Mouse (Mus musculus): ENCODE data around the gene Prm1. TPM values are rescaled to one million over a fixed set of nuclear protein-coding genes. Genes with fewer than 3 reads are reported as not detected.

Prm1 gene
- total RNA-seq, 1 experiment, result not detected

GRCm38 (mm10) chr16:10824536-10824935 is 18.9 kb upstream of the Prm1 start:
- no peak overlapping the region for H3K9ac ChIP-seq (ENCODE audit: insufficient read depth, low read depth, low read length, poor library complexity, severe bottlenecking)
- no peak for DNase-seq (ENCODE audit: low read depth, low spot score)
- in situ Hi-C loops (cut with MboI; ENCODE audit: low sequenced_read_pairs in 2 of 2, unreplicated experiment in 2 of 2), result no loop called here
- TF ChIP-seq MAFK (IDR thresholded peaks at IDR 0.05; ENCODE audit: insufficient read depth, low read depth, low read length) (no peak), CHD2 (IDR thresholded peaks at IDR 0.05; ENCODE audit: low read depth, low read length) (no peak), ZNF384 (IDR thresholded peaks at IDR 0.05; ENCODE audit: low read depth, low read length) (no peak), ZC3H11A (IDR thresholded peaks at IDR 0.05; ENCODE audit: borderline replicate concordance, low read depth, low read length) (no peak), HCFC1 (IDR thresholded peaks at IDR 0.05; ENCODE audit: borderline replicate concordance, insufficient read depth, low read length) (no peak)
- H3K9me3 ChIP-seq (ENCODE audit: control insufficient read depth, insufficient read depth, low read depth, low read length), result no peaks in the 10 kb centered on the region
- H3K36me3 ChIP-seq (ENCODE audit: control insufficient read depth, insufficient read depth, low read length, poor library complexity, severe bottlenecking), result no peaks in the 10 kb centered on the region
- no peak overlapping the region for H3K27ac ChIP-seq (ENCODE audit: insufficient read depth, low read depth, low read length, poor library complexity, severe bottlenecking)
- no peaks in the 10 kb centered on the region for H3K4me1 ChIP-seq (ENCODE audit: control insufficient read depth in 2 of 2, insufficient read depth in 2 of 2, low read length in 2 of 2, poor library complexity in 1 of 2)
- no peak overlapping the region for H3K4me3 ChIP-seq (ENCODE audit: insufficient read depth in 1 of 2, low read depth in 1 of 2, low read length in 2 of 2, poor library complexity in 1 of 2, severe bottlenecking in 1 of 2)

DNA sequence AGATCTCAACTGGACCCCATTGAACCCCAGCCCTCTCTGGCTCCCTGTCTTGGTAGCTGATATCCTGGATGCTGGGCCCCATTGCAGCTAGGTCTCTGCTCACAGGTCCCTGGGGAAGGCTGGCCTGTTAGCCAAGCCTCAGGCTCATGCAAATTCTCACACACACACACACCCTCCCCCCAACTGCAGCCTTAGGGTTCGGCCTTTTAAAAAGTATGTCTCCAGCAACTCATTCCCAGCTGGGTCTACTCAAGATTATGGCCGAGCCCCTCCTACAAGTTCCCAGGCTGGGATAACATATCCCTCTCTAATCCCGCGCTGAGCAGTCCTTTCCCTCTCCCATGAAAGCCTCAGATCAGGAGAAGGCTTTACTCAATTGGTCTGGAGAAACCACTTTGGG is 15.7 kb upstream of the Prm1 start:
- no peaks in the 10 kb centered on the region for H3K4me1 ChIP-seq (ENCODE audit: control insufficient read depth in 2 of 2, insufficient read depth in 2 of 2, low read length in 2 of 2, poor library complexity in 1 of 2)
- DNase-seq (ENCODE audit: low read depth, low spot score), result no peak
- no peak overlapping the region for H3K4me3 ChIP-seq (ENCODE audit: insufficient read depth in 1 of 2, low read depth in 1 of 2, low read length in 2 of 2, poor library complexity in 1 of 2, severe bottlenecking in 1 of 2)
- H3K9me3 ChIP-seq (ENCODE audit: control insufficient read depth, insufficient read depth, low read depth, low read length), result no peaks in the 10 kb centered on the region
- no peak overlapping the region for H3K9ac ChIP-seq (ENCODE audit: insufficient read depth, low read depth, low read length, poor library complexity, severe bottlenecking)
- TF ChIP-seq CHD2 (IDR thresholded peaks at IDR 0.05; ENCODE audit: low read depth, low read length) (no peak), HCFC1 (IDR thresholded peaks at IDR 0.05; ENCODE audit: borderline replicate concordance, insufficient read depth, low read length) (no peak), ZC3H11A (IDR thresholded peaks at IDR 0.05; ENCODE audit: borderline replicate concordance, low read depth, low read length) (no peak), ZNF384 (IDR thresholded peaks at IDR 0.05; ENCODE audit: low read depth, low read length) (no peak), MAFK (IDR thresholded peaks at IDR 0.05; ENCODE audit: insufficient read depth, low read depth, low read length) (no peak)
- H3K36me3 ChIP-seq (ENCODE audit: control insufficient read depth, insufficient read depth, low read length, poor library complexity, severe bottlenecking), result no peaks in the 10 kb centered on the region
- in situ Hi-C loops (cut with MboI; ENCODE audit: low sequenced_read_pairs in 2 of 2, unreplicated experiment in 2 of 2), result no loop called here
- H3K27ac ChIP-seq (ENCODE audit: insufficient read depth, low read depth, low read length, poor library complexity, severe bottlenecking), result no peak overlapping the region

GRCm38 (mm10) chr16:10819966-10820365 is 14.3 kb upstream of the Prm1 start:
- no peak for TF ChIP-seq HCFC1 (IDR thresholded peaks at IDR 0.05; ENCODE audit: borderline replicate concordance, insufficient read depth, low read length)
- H3K9me3 ChIP-seq (ENCODE audit: control insufficient read depth, insufficient read depth, low read depth, low read length), result no peaks in the 10 kb centered on the region
- H3K9ac ChIP-seq (ENCODE audit: insufficient read depth, low read depth, low read length, poor library complexity, severe bottlenecking), result no peak overlapping the region
- no peak overlapping the region for H3K27ac ChIP-seq (ENCODE audit: insufficient read depth, low read depth, low read length, poor library complexity, severe bottlenecking)
- H3K4me1 ChIP-seq (ENCODE audit: control insufficient read depth in 2 of 2, insufficient read depth in 2 of 2, low read length in 2 of 2, poor library complexity in 1 of 2), result peaks cover 0 to under 1% of the 10 kb centered on the region in 2 experiments; a peak in 1 of 4 replicates
- H3K4me3 ChIP-seq (ENCODE audit: insufficient read depth in 1 of 2, low read depth in 1 of 2, low read length in 2 of 2, poor library complexity in 1 of 2, severe bottlenecking in 1 of 2), result no peak overlapping the region
- no peak for DNase-seq (ENCODE audit: low read depth, low spot score)
- H3K36me3 ChIP-seq (ENCODE audit: control insufficient read depth, insufficient read depth, low read length, poor library complexity, severe bottlenecking), result no peaks in the 10 kb centered on the region
- in situ Hi-C loops (cut with MboI; ENCODE audit: low sequenced_read_pairs in 2 of 2, unreplicated experiment in 2 of 2), result no loop called here

DNA sequence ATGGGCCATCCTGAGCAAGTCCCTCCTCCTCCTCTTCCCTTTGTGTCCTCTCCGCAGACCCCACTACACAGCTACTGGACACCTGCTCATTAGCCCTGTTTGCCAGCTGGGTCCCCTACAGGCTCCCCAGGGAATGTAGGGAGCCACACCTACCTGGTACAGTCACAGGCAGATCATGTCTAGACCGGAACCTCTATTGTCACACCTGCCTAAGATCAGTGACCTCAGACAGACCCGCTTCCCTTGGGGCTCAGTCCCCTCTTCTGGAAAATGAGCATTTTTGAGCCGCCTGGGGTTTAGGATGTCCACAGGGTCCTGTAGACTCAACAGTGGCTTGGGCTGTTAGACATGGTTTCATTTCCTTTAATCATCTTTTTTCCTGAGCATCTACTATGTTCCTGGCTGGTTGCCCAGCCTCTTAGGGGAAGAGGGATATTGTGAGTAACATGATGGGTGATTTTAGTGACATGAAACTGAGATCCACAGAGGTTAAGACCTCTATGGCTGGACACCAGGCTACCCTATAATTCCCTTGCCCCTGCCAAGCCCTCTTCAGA is 13.0 kb upstream of the Prm1 start:
- Histone ChIP-seq H3K9ac (ENCODE audit: insufficient read depth, low read depth, low read length, poor library complexity, severe bottlenecking) (no peak overlapping the region), H3K27ac (ENCODE audit: insufficient read depth, low read depth, low read length, poor library complexity, severe bottlenecking) (no peak overlapping the region), H3K4me3 (ENCODE audit: insufficient read depth in 1 of 2, low read depth in 1 of 2, low read length in 2 of 2, poor library complexity in 1 of 2, severe bottlenecking in 1 of 2) (no peak overlapping the region), H3K9me3 (ENCODE audit: control insufficient read depth, insufficient read depth, low read depth, low read length) (no peaks in the 10 kb centered on the region), H3K36me3 (ENCODE audit: control insufficient read depth, insufficient read depth, low read length, poor library complexity, severe bottlenecking) (no peaks in the 10 kb centered on the region), H3K4me1 (ENCODE audit: control insufficient read depth in 2 of 2, insufficient read depth in 2 of 2, low read length in 2 of 2, poor library complexity in 1 of 2) (peaks cover 0 to 2% of the 10 kb centered on the region in 2 experiments; a peak in 1 of 4 replicates)
- TF ChIP-seq CHD2 (IDR thresholded peaks at IDR 0.05; ENCODE audit: low read depth, low read length) (no peak), HCFC1 (IDR thresholded peaks at IDR 0.05; ENCODE audit: borderline replicate concordance, insufficient read depth, low read length) (no peak), ZC3H11A (IDR thresholded peaks at IDR 0.05; ENCODE audit: borderline replicate concordance, low read depth, low read length) (no peak), MAFK (IDR thresholded peaks at IDR 0.05; ENCODE audit: insufficient read depth, low read depth, low read length) (no peak), ZNF384 (IDR thresholded peaks at IDR 0.05; ENCODE audit: low read depth, low read length) (no peak)
- no peak for DNase-seq (ENCODE audit: low read depth, low spot score)
- in situ Hi-C loops (cut with MboI; ENCODE audit: low sequenced_read_pairs in 2 of 2, unreplicated experiment in 2 of 2), result no loop called here

DNA sequence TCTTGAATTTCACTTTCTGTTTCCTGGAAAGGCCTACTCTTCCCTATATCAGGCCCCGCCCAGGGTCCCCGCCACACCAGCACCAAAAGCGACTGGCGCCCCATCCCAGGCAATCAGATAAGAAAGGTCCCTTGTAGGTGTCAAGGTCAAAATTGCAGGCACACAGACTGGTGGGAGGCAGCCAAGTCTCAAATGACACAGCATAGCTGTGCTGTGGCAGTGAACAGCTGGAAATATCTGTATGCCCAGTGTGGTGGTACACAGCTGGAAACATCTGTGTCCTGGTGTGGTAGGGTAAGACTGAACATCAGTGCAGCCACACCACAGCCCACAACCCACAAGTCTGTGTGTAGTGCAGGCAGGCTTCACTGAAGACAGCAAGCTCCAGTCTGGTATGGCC is 9.2 kb upstream of the Prm1 start:
- H3K9ac ChIP-seq (ENCODE audit: insufficient read depth, low read depth, low read length, poor library complexity, severe bottlenecking), result no peak overlapping the region
- TF ChIP-seq ZC3H11A (IDR thresholded peaks at IDR 0.05; ENCODE audit: borderline replicate concordance, low read depth, low read length), result no peak
- no peak for TF ChIP-seq MAFK (IDR thresholded peaks at IDR 0.05; ENCODE audit: insufficient read depth, low read depth, low read length)
- TF ChIP-seq HCFC1 (IDR thresholded peaks at IDR 0.05; ENCODE audit: borderline replicate concordance, insufficient read depth, low read length), result no peak
- TF ChIP-seq CHD2 (IDR thresholded peaks at IDR 0.05; ENCODE audit: low read depth, low read length), result no peak
- TF ChIP-seq ZNF384 (IDR thresholded peaks at IDR 0.05; ENCODE audit: low read depth, low read length), result no peak
- H3K4me3 ChIP-seq (ENCODE audit: insufficient read depth in 1 of 2, low read depth in 1 of 2, low read length in 2 of 2, poor library complexity in 1 of 2, severe bottlenecking in 1 of 2), result no peak overlapping the region
- in situ Hi-C loops (cut with MboI; ENCODE audit: low sequenced_read_pairs in 2 of 2, unreplicated experiment in 2 of 2), result no loop called here
- no peak for DNase-seq (ENCODE audit: low read depth, low spot score)
- H3K9me3 ChIP-seq (ENCODE audit: control insufficient read depth, insufficient read depth, low read depth, low read length), result no peaks in the 10 kb centered on the region
- no peak overlapping the region for H3K27ac ChIP-seq (ENCODE audit: insufficient read depth, low read depth, low read length, poor library complexity, severe bottlenecking)
- no peaks in the 10 kb centered on the region for H3K36me3 ChIP-seq (ENCODE audit: control insufficient read depth, insufficient read depth, low read length, poor library complexity, severe bottlenecking)
- peaks cover 0 to 2% of the 10 kb centered on the region in 2 experiments; a peak in 1 of 4 replicates for H3K4me1 ChIP-seq (ENCODE audit: control insufficient read depth in 2 of 2, insufficient read depth in 2 of 2, low read length in 2 of 2, poor library complexity in 1 of 2)

Measured in ES-E14 (cell line).